Comparison of ENCODE assay signal across 14 mouse cellular contexts in genomic region chr1:34073436-34074169, GRCm38 (mm10).
DNase-seq lines count a peak whose midpoint lies in the region; ATAC-seq and TF ChIP-seq lines count a peak whose summit lies in the region.
"Had no signal": no experiment of that assay in that cellular context is flagged by ENCODE, and none has a peak within 500 bp of the region (broad histone marks: within the 10 kb centered on the region; RNA-seq: fewer than 3 reads in every experiment).

No protein-coding gene starts in this region.

- H3K9ac ChIP-seq in embryonic facial prominence, embryonic 11.5 days (replicated peaks; ENCODE audit: low read length), result no peak overlapping the region
- H3K9ac ChIP-seq in kidney, embryonic 16.5 days (replicated peaks; ENCODE audit: low read length), result no peak overlapping the region
- H3K9ac ChIP-seq: heart, embryonic 15.5 days had no signal

- H3K79me3 ChIP-seq in C2C12 (ENCODE audit: low read depth), result peaks cover 77% of the 10 kb centered on the region

- no peaks in the 10 kb centered on the region for H3K36me3 ChIP-seq in embryonic facial prominence, embryonic 11.5 days (replicated peaks; ENCODE audit: control insufficient read depth, insufficient read depth, low read depth, low read length)
- H3K36me3 ChIP-seq in embryonic facial prominence, embryonic 10.5 days (replicated peaks), result no peaks in the 10 kb centered on the region
- H3K36me3 ChIP-seq in kidney, embryonic 16.5 days (ENCODE audit: insufficient read depth, low read length), result no peaks in the 10 kb centered on the region
- H3K36me3 ChIP-seq in C2C12 (ENCODE audit: control insufficient read depth, insufficient read depth), result no peaks in the 10 kb centered on the region
- H3K36me3 ChIP-seq: heart, embryonic 15.5 days had no signal

- H3K79me2 ChIP-seq in C2C12 (ENCODE audit: control insufficient read depth, insufficient read depth), result peaks cover 95% of the 10 kb centered on the region

- H3ac ChIP-seq in C2C12 (ENCODE audit: control insufficient read depth, insufficient read length, low read depth), result no peak overlapping the region

- no peak overlapping the region for H3K4me3 ChIP-seq in embryonic facial prominence, embryonic 11.5 days (ENCODE audit: low read depth, low read length)
- no peak overlapping the region for H3K4me3 ChIP-seq in embryonic facial prominence, embryonic 10.5 days
- H3K4me3 ChIP-seq in kidney, embryonic 16.5 days (ENCODE audit: low read length), result no peak overlapping the region
- no peak overlapping the region for H3K4me3 ChIP-seq in C2C12 (ENCODE audit: insufficient read depth, poor library complexity, severe bottlenecking)
- H3K4me3 ChIP-seq: heart, embryonic 15.5 days had no signal

- no peak for TF ChIP-seq CTCF in C2C12 (IDR thresholded peaks at IDR 0.05; ENCODE audit: control insufficient read depth, insufficient read depth, insufficient read length)

- no peak overlapping the region for H3K27ac ChIP-seq in embryonic facial prominence, embryonic 11.5 days (replicated peaks; ENCODE audit: low read depth, low read length)
- no peak overlapping the region for H3K27ac ChIP-seq in embryonic facial prominence, embryonic 10.5 days (replicated peaks)
- H3K27ac ChIP-seq in kidney, embryonic 16.5 days (ENCODE audit: low read length), result no peak overlapping the region
- H3K27ac ChIP-seq: hindbrain, postnatal 0 days had no signal

- DNase-seq in embryonic facial prominence, embryonic 11.5 days (ENCODE audit: low spot score), result no peak
- no peak for DNase-seq in embryonic facial prominence, embryonic 10.5 days (ENCODE audit: low spot score)
- DNase-seq in kidney, postnatal 14 days, result no peak
- DNase-seq in brain, adult 2 months (ENCODE audit: low read depth, low spot score), result peak; percentile 33
- no peak for DNase-seq in MN1 (ENCODE audit: low spot score)
- no peak for DNase-seq in thymus, postnatal 4 days
- DNase-seq: adrenal gland, postnatal 25 days; cerebellum, adult 11 months; embryo, embryonic 11 days; kidney, postnatal 25 days had no signal

- no peaks in the 10 kb centered on the region for H3K9me3 ChIP-seq in embryonic facial prominence, embryonic 11.5 days (replicated peaks; ENCODE audit: control insufficient read depth, low read length)
- H3K9me3 ChIP-seq in embryonic facial prominence, embryonic 10.5 days, result no peaks in the 10 kb centered on the region
- H3K9me3 ChIP-seq in kidney, embryonic 16.5 days (ENCODE audit: low read length), result no peaks in the 10 kb centered on the region
- H3K9me3 ChIP-seq: heart, embryonic 15.5 days had no signal

- 39% methylated on average over 10 of the region's 10 CpGs for WGBS in embryonic facial prominence, embryonic 11.5 days
- WGBS in embryonic facial prominence, embryonic 10.5 days, result 36% methylated on average over 10 of the region's 10 CpGs
- WGBS in kidney, embryonic 16.5 days, result 41% methylated on average over 10 of the region's 10 CpGs

- ATAC-seq in embryonic facial prominence, embryonic 11.5 days (replicated peaks; ENCODE audit: insufficient number of reproducible peaks, low FRiP score, low TSS enrichment, low read depth), result 0 out of 2 replicates have a peak, but pooled peaks have one; percentile 25
- ATAC-seq in kidney, embryonic 16.5 days (ENCODE audit: low FRiP score, low TSS enrichment), result peak; percentile 35; the same call in 1 of the 2 replicates
- ATAC-seq: hindbrain, postnatal 0 days had no signal

- no peak overlapping the region for H3K4me2 ChIP-seq in embryonic facial prominence, embryonic 11.5 days (ENCODE audit: low read depth, low read length)
- H3K4me2 ChIP-seq in kidney, embryonic 16.5 days (replicated peaks; ENCODE audit: low read depth, low read length), result no peak overlapping the region
- H3K4me2 ChIP-seq: heart, embryonic 15.5 days had no signal

- no peaks in the 10 kb centered on the region for H3K4me1 ChIP-seq in embryonic facial prominence, embryonic 11.5 days (ENCODE audit: control insufficient read depth, insufficient read depth, low read length)
- H3K4me1 ChIP-seq in embryonic facial prominence, embryonic 10.5 days, result peaks cover 47% of the 10 kb centered on the region
- peaks cover 32% of the 10 kb centered on the region for H3K4me1 ChIP-seq in kidney, embryonic 16.5 days (ENCODE audit: insufficient read depth, low read length)

- no peaks in the 10 kb centered on the region for H3K27me3 ChIP-seq in embryonic facial prominence, embryonic 11.5 days (ENCODE audit: control insufficient read depth, insufficient read depth, low read length)
- H3K27me3 ChIP-seq in embryonic facial prominence, embryonic 10.5 days (replicated peaks; ENCODE audit: low read depth, poor library complexity, severe bottlenecking), result no peaks in the 10 kb centered on the region
- no peaks in the 10 kb centered on the region for H3K27me3 ChIP-seq in kidney, embryonic 16.5 days (ENCODE audit: insufficient read depth, low read length)
- H3K27me3 ChIP-seq in C2C12 (ENCODE audit: control insufficient read depth, insufficient read depth, insufficient read length), result no peaks in the 10 kb centered on the region
- H3K27me3 ChIP-seq: heart, embryonic 15.5 days had no signal

TF ChIP-seq in C2C12, 6 proteins besides CTCF, POLR2A, EP300 and RAD21:
- TF ChIP-seq FOSL1 (IDR thresholded peaks at IDR 0.05; ENCODE audit: insufficient read depth, low read length, poor library complexity, severe bottlenecking) (peak; percentile 59), MYOD1 (IDR thresholded peaks at IDR 0.05; ENCODE audit: control insufficient read depth, insufficient read length, low read depth) (no peak)
